Mouse (Mus musculus) frontal cortex, postnatal 36 days (tissue): ENCODE data around the gene Grk4.
"Not testable (repeated sequence)": the region's sequence is repeated elsewhere in the genome, so short reads cannot be mapped to it uniquely, and the experiment has no call there.

Experiments used
- DNase-seq, 2 experiments: peaks; one replicate each; pipeline ENCODE4 v3.0.0; 2022; ENCODE audit warnings: low spot score in 2 of 2

Grk4 gene

GRCm38 (mm10) chr5:34708436-34708835 lies 48.3 kb downstream of the Grk4 start:
- no peak for DNase-seq

GRCm38 (mm10) chr5:34714371-34714770 lies 54.2 kb downstream of the Grk4 start:
- not testable (repeated sequence) for DNase-seq

GRCm38 (mm10) chr5:34714816-34715215 lies 54.6 kb downstream of the Grk4 start:
- DNase-seq: no peak

- no peak for DNase-seq
Measured at GRCm38 (mm10) chr5:34729141-34729540, 69.0 kb downstream of the Grk4 start.

- DNase-seq: no peak
Measured at GRCm38 (mm10) chr5:34730255-34730654, 70.1 kb downstream of the Grk4 start.

- DNase-seq: no peak
Measured at GRCm38 (mm10) chr5:34751477-34751876, 91.3 kb downstream of the Grk4 start.

GRCm38 (mm10) chr5:34758762-34759161 lies 98.6 kb downstream of the Grk4 start:
- no peak for DNase-seq

GRCm38 (mm10) chr5:34760850-34761508 lies 100.8 kb downstream of the Grk4 start:
- no peak for DNase-seq

- DNase-seq: peak; percentile 98 to 99
Measured at GRCm38 (mm10) chr5:34761509-34761908, 101.3 kb downstream of the Grk4 start, which contains the start of gene Htt. TSS of gene Htt (plus strand) at chr5:34761740.

GRCm38 (mm10) chr5:34761934-34762611 lies 101.9 kb downstream of the Grk4 start:
- DNase-seq: peak; percentile 53 to 60

- no peak for DNase-seq
Measured at GRCm38 (mm10) chr5:34771818-34772217, 111.6 kb downstream of the Grk4 start.

GRCm38 (mm10) chr5:34772696-34773245 lies 112.6 kb downstream of the Grk4 start:
- no peak for DNase-seq

GRCm38 (mm10) chr5:34773392-34773791 lies 113.2 kb downstream of the Grk4 start:
- DNase-seq: no peak

- DNase-seq: no peak
Measured at GRCm38 (mm10) chr5:34785027-34785426, 124.8 kb downstream of the Grk4 start.

GRCm38 (mm10) chr5:34791141-34791540 lies 131.0 kb downstream of the Grk4 start:
- no peak for DNase-seq

- no peak for DNase-seq
Measured at GRCm38 (mm10) chr5:34800292-34800953, 140.2 kb downstream of the Grk4 start.
